Mouse (Mus musculus): ENCODE measurements at regions not wholly inside any gene's neighbourhood (a gene's known extent, or its start where the extent isn't known, plus 50 kb on each side); places are given as distances from the start of the nearest gene placed in this dataset.

GRCm38 (mm10) chr10:23626201-23626600, 160.9 kb downstream of the Rps12 start:
- DNase-seq (ENCODE audit: low spot score), result no peak
- WGBS, result 72% methylated on average over 4 of the region's 4 CpGs
- H3K4me2 ChIP-seq (replicated peaks; ENCODE audit: low read depth), result no peak overlapping the region
- H3K4me1 ChIP-seq (replicated peaks; ENCODE audit: control insufficient read depth, insufficient read depth), result no peaks in the 10 kb centered on the region
- no peak overlapping the region for H3K4me3 ChIP-seq (ENCODE audit: low read depth, low read length)
- no peaks in the 10 kb centered on the region for H3K36me3 ChIP-seq (ENCODE audit: control insufficient read depth, insufficient read depth, low read length)
- no peak overlapping the region for H3K27ac ChIP-seq (replicated peaks)
- no peaks in the 10 kb centered on the region for H3K9me3 ChIP-seq (ENCODE audit: control insufficient read depth, low read length)
- H3K9ac ChIP-seq (ENCODE audit: low read length), result no peak overlapping the region
- no peak for ATAC-seq (ENCODE audit: low FRiP score, low TSS enrichment)
- H3K27me3 ChIP-seq (ENCODE audit: control insufficient read depth, insufficient read depth, low read length), result no peaks in the 10 kb centered on the region
- no peak for TF ChIP-seq CTCF (IDR thresholded peaks at IDR 0.05; ENCODE audit: low read depth)
- TF ChIP-seq EP300 (optimal IDR thresholded peaks at IDR 0.05), result no peak

- ATAC-seq (ENCODE audit: low FRiP score, low TSS enrichment), result no peak
- Histone ChIP-seq H3K36me3 (ENCODE audit: control insufficient read depth, insufficient read depth, low read length) (no peaks in the 10 kb centered on the region), H3K4me3 (ENCODE audit: low read depth, low read length) (no peak overlapping the region), H3K27me3 (ENCODE audit: control insufficient read depth, insufficient read depth, low read length) (no peaks in the 10 kb centered on the region), H3K4me1 (replicated peaks; ENCODE audit: control insufficient read depth, insufficient read depth) (no peaks in the 10 kb centered on the region), H3K27ac (replicated peaks) (no peak overlapping the region), H3K4me2 (replicated peaks; ENCODE audit: low read depth) (no peak overlapping the region), H3K9me3 (ENCODE audit: control insufficient read depth, low read length) (no peaks in the 10 kb centered on the region), H3K9ac (ENCODE audit: low read length) (no peak overlapping the region)
- TF ChIP-seq EP300 (optimal IDR thresholded peaks at IDR 0.05), result no peak
- WGBS, result 75% methylated on average over 2 of the region's 2 CpGs
- DNase-seq (ENCODE audit: low spot score), result no peak
Measured at GRCm38 (mm10) chr10:23612030-23612429, 175.0 kb downstream of the Rps12 start.

- no peaks in the 10 kb centered on the region for H3K36me3 ChIP-seq (ENCODE audit: control insufficient read depth, insufficient read depth, low read length)
- H3K4me3 ChIP-seq (ENCODE audit: low read depth, low read length), result no peak overlapping the region
- ATAC-seq (ENCODE audit: low FRiP score, low TSS enrichment) (no peak), DNase-seq (ENCODE audit: low spot score) (peak; percentile 60)
- no peak overlapping the region for H3K4me2 ChIP-seq (replicated peaks; ENCODE audit: low read depth)
- H3K4me1 ChIP-seq (replicated peaks; ENCODE audit: control insufficient read depth, insufficient read depth), result no peaks in the 10 kb centered on the region
- TF ChIP-seq EP300 (optimal IDR thresholded peaks at IDR 0.05), result no peak
- TF ChIP-seq CTCF (IDR thresholded peaks at IDR 0.05; ENCODE audit: low read depth), result peak; percentile 83
- no peak overlapping the region for H3K9ac ChIP-seq (ENCODE audit: low read length)
- no peaks in the 10 kb centered on the region for H3K27me3 ChIP-seq (ENCODE audit: control insufficient read depth, insufficient read depth, low read length)
- H3K27ac ChIP-seq (replicated peaks), result no peak overlapping the region
- no peaks in the 10 kb centered on the region for H3K9me3 ChIP-seq (ENCODE audit: control insufficient read depth, low read length)
- 40% methylated on average over 9 of the region's 9 CpGs for WGBS
Measured at GRCm38 (mm10) chr10:23611183-23611582, 175.9 kb downstream of the Rps12 start.

- Histone ChIP-seq H3K4me3 (ENCODE audit: low read depth, low read length) (no peak overlapping the region), H3K27me3 (ENCODE audit: control insufficient read depth, insufficient read depth, low read length) (no peaks in the 10 kb centered on the region), H3K4me1 (replicated peaks; ENCODE audit: control insufficient read depth, insufficient read depth) (no peaks in the 10 kb centered on the region), H3K9ac (ENCODE audit: low read length) (no peak overlapping the region), H3K27ac (replicated peaks) (no peak overlapping the region), H3K9me3 (ENCODE audit: control insufficient read depth, low read length) (no peaks in the 10 kb centered on the region), H3K36me3 (ENCODE audit: control insufficient read depth, insufficient read depth, low read length) (no peaks in the 10 kb centered on the region), H3K4me2 (replicated peaks; ENCODE audit: low read depth) (no peak overlapping the region)
- WGBS, result 50% methylated on average over 6 of the region's 6 CpGs
- DNase-seq (ENCODE audit: low spot score) (no peak), ATAC-seq (ENCODE audit: low FRiP score, low TSS enrichment) (no peak)
- TF ChIP-seq EP300 (optimal IDR thresholded peaks at IDR 0.05) (no peak), CTCF (IDR thresholded peaks at IDR 0.05; ENCODE audit: low read depth) (no peak)
Measured at GRCm38 (mm10) chr10:23610485-23610884, 176.6 kb downstream of the Rps12 start.

GRCm38 (mm10) chr10:23610046-23610445, 177.0 kb downstream of the Rps12 start:
- ATAC-seq (ENCODE audit: low FRiP score, low TSS enrichment), result no peak
- H3K4me1 ChIP-seq (replicated peaks; ENCODE audit: control insufficient read depth, insufficient read depth), result no peaks in the 10 kb centered on the region
- no peaks in the 10 kb centered on the region for H3K36me3 ChIP-seq (ENCODE audit: control insufficient read depth, insufficient read depth, low read length)
- H3K9ac ChIP-seq (ENCODE audit: low read length), result no peak overlapping the region
- no peak for TF ChIP-seq CTCF (IDR thresholded peaks at IDR 0.05; ENCODE audit: low read depth)
- TF ChIP-seq EP300 (optimal IDR thresholded peaks at IDR 0.05), result no peak
- H3K27me3 ChIP-seq (ENCODE audit: control insufficient read depth, insufficient read depth, low read length), result no peaks in the 10 kb centered on the region
- H3K27ac ChIP-seq (replicated peaks), result no peak overlapping the region
- no peaks in the 10 kb centered on the region for H3K9me3 ChIP-seq (ENCODE audit: control insufficient read depth, low read length)
- WGBS, result 52% methylated on average over 3 of the region's 3 CpGs
- no peak overlapping the region for H3K4me2 ChIP-seq (replicated peaks; ENCODE audit: low read depth)
- DNase-seq (ENCODE audit: low spot score), result no peak
- H3K4me3 ChIP-seq (ENCODE audit: low read depth, low read length), result no peak overlapping the region

GRCm38 (mm10) chr10:23609270-23609914, 177.7 kb downstream of the Rps12 start:
- no peak overlapping the region for H3K4me2 ChIP-seq (replicated peaks; ENCODE audit: low read depth)
- 82% methylated on average over 18 of the region's 18 CpGs for WGBS
- H3K27me3 ChIP-seq (ENCODE audit: control insufficient read depth, insufficient read depth, low read length), result no peaks in the 10 kb centered on the region
- no peak overlapping the region for H3K4me3 ChIP-seq (ENCODE audit: low read depth, low read length)
- H3K4me1 ChIP-seq (replicated peaks; ENCODE audit: control insufficient read depth, insufficient read depth), result no peaks in the 10 kb centered on the region
- no peaks in the 10 kb centered on the region for H3K9me3 ChIP-seq (ENCODE audit: control insufficient read depth, low read length)
- no peak for DNase-seq (ENCODE audit: low spot score)
- no peaks in the 10 kb centered on the region for H3K36me3 ChIP-seq (ENCODE audit: control insufficient read depth, insufficient read depth, low read length)
- no peak overlapping the region for H3K9ac ChIP-seq (ENCODE audit: low read length)
- no peak for ATAC-seq (ENCODE audit: low FRiP score, low TSS enrichment)
- TF ChIP-seq CTCF (IDR thresholded peaks at IDR 0.05; ENCODE audit: low read depth) (no peak), EP300 (optimal IDR thresholded peaks at IDR 0.05) (no peak)
- no peak overlapping the region for H3K27ac ChIP-seq (replicated peaks)
